Mouse (Mus musculus): ENCODE results near the gene Smarcad1. TPM values are rescaled to one million over a fixed set of nuclear protein-coding genes. Genes with fewer than 3 reads are reported as not detected.

The Smarcad1 gene
- polyA plus RNA-seq, 1 experiment from 2014 or later: 19.6 TPM

GRCm38 (mm10) chr6:65126074-65126726 lies 83.8 kb downstream of the Smarcad1 start:
- Histone ChIP-seq H3K4me1 (ENCODE audit: insufficient read depth) (no peaks in the 10 kb centered on the region), H3K4me2 (ENCODE audit: low read depth, low read length) (no peak overlapping the region), H3K27ac (ENCODE audit: low read depth) (no peak overlapping the region), H3K9ac (replicated peaks) (no peak overlapping the region), H3K36me3 (replicated peaks; ENCODE audit: insufficient read depth, low read length) (no peaks in the 10 kb centered on the region), H3K27me3 (ENCODE audit: insufficient read depth, low read length) (no peaks in the 10 kb centered on the region), H3K4me3 (ENCODE audit: low read depth, low read length) (no peak overlapping the region), H3K9me3 (ENCODE audit: low read length) (no peaks in the 10 kb centered on the region)
- peak; percentile 26 for DNase-seq
- peak; percentile 78 for TF ChIP-seq CTCF (IDR thresholded peaks at IDR 0.05; ENCODE audit: low read depth)
- no peak for TF ChIP-seq EP300 (IDR thresholded peaks at IDR 0.05; ENCODE audit: low read depth)
- WGBS (ENCODE audit: insufficient replicate concordance): 24% methylated on average over 2 of the region's 2 CpGs
- no peak for ATAC-seq

- Histone ChIP-seq H3K9ac (replicated peaks) (no peak overlapping the region), H3K36me3 (replicated peaks; ENCODE audit: insufficient read depth, low read length) (no peaks in the 10 kb centered on the region), H3K4me1 (ENCODE audit: insufficient read depth) (no peaks in the 10 kb centered on the region), H3K9me3 (ENCODE audit: low read length) (no peaks in the 10 kb centered on the region), H3K4me3 (ENCODE audit: low read depth, low read length) (no peak overlapping the region), H3K27me3 (ENCODE audit: insufficient read depth, low read length) (no peaks in the 10 kb centered on the region), H3K27ac (ENCODE audit: low read depth) (no peak overlapping the region), H3K4me2 (ENCODE audit: low read depth, low read length) (no peak overlapping the region)
- 67% methylated on average over 6 of the region's 6 CpGs for WGBS (ENCODE audit: insufficient replicate concordance)
- ATAC-seq (no peak), DNase-seq (no peak)
- no peak for TF ChIP-seq CTCF (IDR thresholded peaks at IDR 0.05; ENCODE audit: low read depth)
- TF ChIP-seq EP300 (IDR thresholded peaks at IDR 0.05; ENCODE audit: low read depth): no peak
Measured at GRCm38 (mm10) chr6:65132376-65132775, 90.0 kb downstream of the Smarcad1 start.

GRCm38 (mm10) chr6:65137802-65138201 lies 95.4 kb downstream of the Smarcad1 start:
- DNase-seq (no peak), ATAC-seq (no peak)
- 51% methylated on average over 2 of the region's 2 CpGs for WGBS (ENCODE audit: insufficient replicate concordance)

GRCm38 (mm10) chr6:65138243-65138642 lies 95.9 kb downstream of the Smarcad1 start:
- ATAC-seq: no peak
- H3K4me2 ChIP-seq (ENCODE audit: low read depth, low read length): no peak overlapping the region
- no peaks in the 10 kb centered on the region for H3K9me3 ChIP-seq (ENCODE audit: low read length)
- no peak overlapping the region for H3K27ac ChIP-seq (ENCODE audit: low read depth)
- no peaks in the 10 kb centered on the region for H3K36me3 ChIP-seq (replicated peaks; ENCODE audit: insufficient read depth, low read length)
- no peak overlapping the region for H3K9ac ChIP-seq (replicated peaks)
- WGBS (ENCODE audit: insufficient replicate concordance): 80% methylated on average over 1 of the region's 1 CpGs
- H3K4me3 ChIP-seq (ENCODE audit: low read depth, low read length): no peak overlapping the region
- DNase-seq: no peak
- H3K4me1 ChIP-seq (ENCODE audit: insufficient read depth): no peaks in the 10 kb centered on the region
- no peaks in the 10 kb centered on the region for H3K27me3 ChIP-seq (ENCODE audit: insufficient read depth, low read length)
- no peak for TF ChIP-seq EP300 (IDR thresholded peaks at IDR 0.05; ENCODE audit: low read depth)
- no peak for TF ChIP-seq CTCF (IDR thresholded peaks at IDR 0.05; ENCODE audit: low read depth)

More at GRCm38 (mm10) chr6:65137802-65138201, 95.4 kb downstream of the Smarcad1 start:
- TF ChIP-seq CTCF (IDR thresholded peaks at IDR 0.05; ENCODE audit: low read depth): no peak
- TF ChIP-seq EP300 (IDR thresholded peaks at IDR 0.05; ENCODE audit: low read depth): no peak
- H3K4me3 ChIP-seq (ENCODE audit: low read depth, low read length): no peak overlapping the region
- no peak overlapping the region for H3K4me2 ChIP-seq (ENCODE audit: low read depth, low read length)
- H3K36me3 ChIP-seq (replicated peaks; ENCODE audit: insufficient read depth, low read length): no peaks in the 10 kb centered on the region
- no peak overlapping the region for H3K9ac ChIP-seq (replicated peaks)
- no peaks in the 10 kb centered on the region for H3K9me3 ChIP-seq (ENCODE audit: low read length)
- H3K27me3 ChIP-seq (ENCODE audit: insufficient read depth, low read length): no peaks in the 10 kb centered on the region
- H3K27ac ChIP-seq (ENCODE audit: low read depth): no peak overlapping the region
- H3K4me1 ChIP-seq (ENCODE audit: insufficient read depth): no peaks in the 10 kb centered on the region

- no peak for TF ChIP-seq EP300 (IDR thresholded peaks at IDR 0.05; ENCODE audit: low read depth)
- Histone ChIP-seq H3K36me3 (replicated peaks; ENCODE audit: insufficient read depth, low read length) (no peaks in the 10 kb centered on the region), H3K27ac (ENCODE audit: low read depth) (no peak overlapping the region), H3K4me3 (ENCODE audit: low read depth, low read length) (no peak overlapping the region), H3K4me2 (ENCODE audit: low read depth, low read length) (no peak overlapping the region), H3K4me1 (ENCODE audit: insufficient read depth) (no peaks in the 10 kb centered on the region), H3K9me3 (ENCODE audit: low read length) (no peaks in the 10 kb centered on the region), H3K9ac (replicated peaks) (no peak overlapping the region), H3K27me3 (ENCODE audit: insufficient read depth, low read length) (no peaks in the 10 kb centered on the region)
- ATAC-seq: no peak
- no peak for DNase-seq
- WGBS (ENCODE audit: insufficient replicate concordance): 63% methylated on average over 5 of the region's 5 CpGs
Measured at GRCm38 (mm10) chr6:65140082-65140749, 97.8 kb downstream of the Smarcad1 start.

GRCm38 (mm10) chr6:65140750-65141243 lies 98.4 kb downstream of the Smarcad1 start:
- Histone ChIP-seq H3K27me3 (ENCODE audit: insufficient read depth, low read length) (no peaks in the 10 kb centered on the region), H3K4me2 (ENCODE audit: low read depth, low read length) (no peak overlapping the region), H3K27ac (ENCODE audit: low read depth) (no peak overlapping the region), H3K36me3 (replicated peaks; ENCODE audit: insufficient read depth, low read length) (no peaks in the 10 kb centered on the region), H3K9me3 (ENCODE audit: low read length) (no peaks in the 10 kb centered on the region), H3K4me1 (ENCODE audit: insufficient read depth) (no peaks in the 10 kb centered on the region), H3K9ac (replicated peaks) (no peak overlapping the region), H3K4me3 (ENCODE audit: low read depth, low read length) (no peak overlapping the region)
- no peak for ATAC-seq
- DNase-seq: no peak
- WGBS (ENCODE audit: insufficient replicate concordance): 46% methylated on average over 6 of the region's 6 CpGs
- no peak for TF ChIP-seq CTCF (IDR thresholded peaks at IDR 0.05; ENCODE audit: low read depth)
- TF ChIP-seq EP300 (IDR thresholded peaks at IDR 0.05; ENCODE audit: low read depth): no peak
